Mouse (Mus musculus) ES-E14 (cell line): ENCODE results near the gene Magi2. TPM values are rescaled to one million over a fixed set of nuclear protein-coding genes. Genes with fewer than 3 reads are reported as not detected.

Experiments
- DNase-seq: peaks from one replicate; pipeline ENCODE4 v3.0.0-alpha.2; 2013; ENCODE audit warnings: low read depth, low spot score
- H3K27ac ChIP-seq: 2 replicates; pipeline ENCODE4 v1.5.1; 2012; ENCODE audit warnings: low read depth, mild to moderate bottlenecking, low read length, moderate library complexity, mixed read lengths; ENCODE audit not compliant: poor library complexity, insufficient read depth, severe bottlenecking
- H3K36me3 ChIP-seq: 2 replicates; pipeline ENCODE4 v1.6.1; 2012; ENCODE audit warnings: mild to moderate bottlenecking, low read length, moderate library complexity, mixed read lengths; ENCODE audit not compliant: control insufficient read depth, poor library complexity, insufficient read depth, severe bottlenecking
- H3K4me1 ChIP-seq, 2 experiments: fragments of 150-350 bp in 1 of 2; sonication (generic) in 1 of 2; 2 replicates each; pipeline ENCODE4 v1.6.1; 2012; ENCODE audit warnings: low read length in 2 of 2, mild to moderate bottlenecking in 1 of 2, mixed read lengths in 1 of 2; ENCODE audit not compliant: control insufficient read depth in 2 of 2, insufficient read depth in 2 of 2, poor library complexity in 1 of 2
- H3K4me3 ChIP-seq, 2 experiments: fragments of 150-350 bp in 1 of 2; sonication (generic) in 1 of 2; 2 replicates each; pipeline ENCODE4 v1.5.1; 2012; ENCODE audit warnings: low read length in 2 of 2, low read depth in 1 of 2, mild to moderate bottlenecking in 1 of 2, mixed read lengths in 1 of 2; ENCODE audit not compliant: insufficient read depth in 1 of 2, poor library complexity in 1 of 2, severe bottlenecking in 1 of 2
- H3K9ac ChIP-seq: 2 replicates; pipeline ENCODE4 v1.6.1; 2012; ENCODE audit warnings: low read depth, mild to moderate bottlenecking, low read length, mixed read lengths; ENCODE audit not compliant: poor library complexity, insufficient read depth, severe bottlenecking
- H3K9me3 ChIP-seq: fragments of 150-350 bp; sonication (generic); 2 replicates; pipeline ENCODE4 v1.6.1; 2012; ENCODE audit warnings: low read depth, mild to moderate bottlenecking, low read length; ENCODE audit not compliant: control insufficient read depth, insufficient read depth
- CHD2 ChIP-seq: IDR thresholded peaks from 2 replicates; pipeline ENCODE4 v1.6.1; 2014; ENCODE audit warnings: mild to moderate bottlenecking, low read depth, low read length, inconsistent platforms
- HCFC1 ChIP-seq: IDR thresholded peaks from 2 replicates; pipeline ENCODE4 v1.6.1; 2012; ENCODE audit warnings: low read length, inconsistent platforms, borderline replicate concordance; ENCODE audit not compliant: insufficient read depth
- MAFK ChIP-seq: IDR thresholded peaks from 2 replicates; pipeline ENCODE4 v1.6.1; 2014; ENCODE audit warnings: mild to moderate bottlenecking, low read depth, low read length, inconsistent platforms; ENCODE audit not compliant: insufficient read depth
- ZC3H11A ChIP-seq: IDR thresholded peaks from 2 replicates; pipeline ENCODE4 v1.6.1; 2012; ENCODE audit warnings: low read depth, mild to moderate bottlenecking, inconsistent platforms, low read length, borderline replicate concordance
- ZNF384 ChIP-seq: IDR thresholded peaks from 2 replicates; pipeline ENCODE4 v1.6.1; 2012; ENCODE audit warnings: low read depth, low read length, inconsistent platforms
- in situ Hi-C, 2 experiments: fragments of 600-800 bp; cut with MboI; formaldehyde crosslinking; loops; one replicate each; pipeline ENCODE4 v1.15.1; 2025; ENCODE audit warnings: low sequenced_read_pairs in 2 of 2, inconsistent platforms in 1 of 2; ENCODE audit not compliant: unreplicated experiment in 2 of 2
- total RNA-seq: library from RNA; depleted of rRNA; stranded (reverse); fragments of 300-350 nt; gene quantifications from 2 replicates; pipeline ENCODE4 v1.2.3, GENCODE M21; 2012

The Magi2 gene
- total RNA-seq, 1 experiment: 0.85 TPM

GRCm38 (mm10) chr5:19964113-19964512 is 737.3 kb downstream of the Magi2 start:
- Histone ChIP-seq H3K4me3 (no peak overlapping the region), H3K4me1 (no peaks in the 10 kb centered on the region), H3K36me3 (no peaks in the 10 kb centered on the region), H3K27ac (no peak overlapping the region), H3K9me3 (no peaks in the 10 kb centered on the region), H3K9ac (no peak overlapping the region)
- TF ChIP-seq CHD2 (no peak), ZC3H11A (no peak), MAFK (no peak)
- no peak for DNase-seq
- in situ Hi-C loops: no loop called here

GRCm38 (mm10) chr5:19972736-19973135 is 745.9 kb downstream of the Magi2 start:
- TF ChIP-seq HCFC1 (no peak), CHD2 (no peak), MAFK (no peak), ZNF384 (no peak)
- no peak for DNase-seq
- no peak overlapping the region for H3K27ac ChIP-seq
- H3K36me3 ChIP-seq: no peaks in the 10 kb centered on the region
- no peak overlapping the region for H3K4me3 ChIP-seq
- H3K9me3 ChIP-seq: peaks cover 6% of the 10 kb centered on the region
- in situ Hi-C loops: no loop called here
- no peak overlapping the region for H3K9ac ChIP-seq
- no peaks in the 10 kb centered on the region for H3K4me1 ChIP-seq

DNA sequence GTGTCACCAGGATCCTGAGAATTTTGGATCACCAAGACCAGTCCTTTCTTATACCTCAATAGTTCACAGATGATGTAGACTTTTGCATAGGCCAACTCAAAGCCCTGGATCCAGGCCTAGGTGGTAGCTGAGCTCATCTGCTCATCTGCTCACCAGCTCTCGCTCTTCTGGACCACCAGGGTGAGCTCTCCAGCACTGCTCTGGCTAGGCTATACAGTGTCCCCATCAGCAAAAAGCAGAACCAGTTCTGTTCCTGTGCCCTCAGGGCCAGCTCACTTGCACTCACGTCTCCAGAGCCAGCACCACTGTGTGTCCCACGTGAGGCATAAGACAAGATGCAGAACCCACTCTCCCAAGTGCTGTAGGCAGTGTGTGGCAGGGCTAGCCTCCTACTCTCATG is 747.0 kb downstream of the Magi2 start:
- Histone ChIP-seq H3K9ac (no peak overlapping the region), H3K4me3 (no peak overlapping the region), H3K9me3 (peaks cover 6% of the 10 kb centered on the region), H3K36me3 (no peaks in the 10 kb centered on the region), H3K27ac (no peak overlapping the region), H3K4me1 (no peaks in the 10 kb centered on the region)
- in situ Hi-C loops: no loop called here
- no peak for TF ChIP-seq MAFK
- no peak for TF ChIP-seq ZC3H11A
- TF ChIP-seq CHD2: no peak
- DNase-seq: no peak

DNA sequence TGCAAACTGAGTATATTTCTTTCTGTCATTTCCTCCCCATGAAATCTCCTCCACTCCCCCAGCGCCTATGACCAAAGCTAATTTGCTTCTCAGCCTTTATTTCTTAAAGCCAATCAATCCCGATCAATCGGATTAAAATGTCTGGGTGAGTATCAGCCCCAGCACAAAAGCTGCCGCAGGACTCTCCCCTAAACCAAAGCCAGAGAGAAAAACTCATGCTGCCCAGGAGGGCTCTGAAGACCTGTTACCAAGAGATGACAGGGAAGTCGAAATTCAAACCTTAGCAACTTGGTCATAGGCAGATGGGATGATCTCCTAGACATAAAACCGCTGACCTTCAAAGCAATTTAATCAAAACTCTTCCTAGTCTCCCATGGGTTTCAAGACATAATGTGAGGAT is 754.7 kb downstream of the Magi2 start:
- peaks cover 2% of the 10 kb centered on the region; the same call in 1 of the 2 replicates for H3K9me3 ChIP-seq
- H3K27ac ChIP-seq: no peak overlapping the region
- no peak overlapping the region for H3K4me3 ChIP-seq
- no peaks in the 10 kb centered on the region for H3K36me3 ChIP-seq
- DNase-seq: no peak
- H3K9ac ChIP-seq: no peak overlapping the region
- H3K4me1 ChIP-seq: no peaks in the 10 kb centered on the region
- in situ Hi-C loops: no loop called here
- TF ChIP-seq ZC3H11A (no peak), ZNF384 (no peak), CHD2 (no peak), HCFC1 (no peak), MAFK (no peak)

DNA sequence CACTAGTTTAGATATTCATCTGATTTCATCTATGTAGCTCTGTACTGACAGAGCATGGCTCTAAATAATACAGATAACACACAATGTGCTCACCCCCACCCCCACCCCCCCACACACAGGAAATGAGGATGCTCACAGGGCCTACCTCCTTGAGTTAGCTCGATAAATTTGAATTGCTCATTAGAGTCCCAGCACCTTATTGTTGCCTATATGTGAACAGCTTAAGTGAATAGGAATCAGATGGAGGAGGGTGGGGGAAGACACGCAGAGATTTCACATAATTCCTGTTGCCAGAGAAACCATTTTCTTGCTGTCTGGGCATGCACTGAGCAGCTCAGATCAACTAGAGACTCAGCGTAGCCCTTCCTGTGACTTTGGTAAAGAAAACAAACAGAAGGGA is 755.2 kb downstream of the Magi2 start:
- H3K4me3 ChIP-seq: no peak overlapping the region
- no peak overlapping the region for H3K27ac ChIP-seq
- H3K9ac ChIP-seq: no peak overlapping the region
- in situ Hi-C loops: no loop called here
- peaks cover 2% of the 10 kb centered on the region; the same call in 1 of the 2 replicates for H3K9me3 ChIP-seq
- no peaks in the 10 kb centered on the region for H3K4me1 ChIP-seq
- no peaks in the 10 kb centered on the region for H3K36me3 ChIP-seq
- no peak for TF ChIP-seq CHD2
- TF ChIP-seq ZC3H11A: no peak
- no peak for TF ChIP-seq HCFC1
- TF ChIP-seq ZNF384: no peak
- no peak for TF ChIP-seq MAFK
- DNase-seq: no peak
